Mouse (Mus musculus): ENCODE data around the gene Gpatch3. TPM values are rescaled to one million over a fixed set of nuclear protein-coding genes. Genes with fewer than 3 reads are reported as not detected.
A peak's percentile ranks its signal among the peaks of the same experiment; 100 is the strongest.

Gene Gpatch3
- polyA plus RNA-seq, 1 experiment, result 7.3 TPM

- Histone ChIP-seq H3K27ac (ENCODE audit: insufficient read depth, low read depth, low read length) (no peak overlapping the region), H3K27me3 (ENCODE audit: control insufficient read depth, insufficient read depth, low read length) (no peaks in the 10 kb centered on the region), H3K4me1 (ENCODE audit: control insufficient read depth, insufficient read depth, insufficient read length, low read length) (peaks cover 27% of the 10 kb centered on the region), H3K4me3 (ENCODE audit: low read depth, low read length) (no peak overlapping the region), H3K36me3 (ENCODE audit: control insufficient read depth, insufficient read depth, low read length) (peaks cover 6% of the 10 kb centered on the region)
- WGBS, result 94% methylated on average over 11 of the region's 11 CpGs
- no peak for TF ChIP-seq POLR2A (IDR thresholded peaks at IDR 0.05; ENCODE audit: low read depth, low read length)
- no peak for TF ChIP-seq CTCF (IDR thresholded peaks at IDR 0.05; ENCODE audit: extremely low read depth, insufficient read length, insufficient replicate concordance, low read depth, low read length)
Observed at GRCm38 (mm10) chr4:133617936-133618335, 43.4 kb downstream of the Gpatch3 start.

- TF ChIP-seq CTCF (IDR thresholded peaks at IDR 0.05; ENCODE audit: extremely low read depth, insufficient read length, insufficient replicate concordance, low read depth, low read length) (no peak), POLR2A (IDR thresholded peaks at IDR 0.05; ENCODE audit: low read depth, low read length) (no peak)
- H3K36me3 ChIP-seq (ENCODE audit: control insufficient read depth, insufficient read depth, low read length), result peaks cover 3% of the 10 kb centered on the region; the same call in 1 of the 2 replicates
- H3K27me3 ChIP-seq (ENCODE audit: control insufficient read depth, insufficient read depth, low read length), result no peaks in the 10 kb centered on the region
- no peak overlapping the region for H3K4me3 ChIP-seq (ENCODE audit: low read depth, low read length)
- peak overlapping the region; percentile 19; the same call in 1 of the 2 replicates for H3K27ac ChIP-seq (ENCODE audit: insufficient read depth, low read depth, low read length)
- WGBS, result 30% methylated on average over 4 of the region's 4 CpGs
- peaks cover 21% of the 10 kb centered on the region for H3K4me1 ChIP-seq (ENCODE audit: control insufficient read depth, insufficient read depth, insufficient read length, low read length)
Observed at GRCm38 (mm10) chr4:133619473-133620136, 45.1 kb downstream of the Gpatch3 start.

DNA sequence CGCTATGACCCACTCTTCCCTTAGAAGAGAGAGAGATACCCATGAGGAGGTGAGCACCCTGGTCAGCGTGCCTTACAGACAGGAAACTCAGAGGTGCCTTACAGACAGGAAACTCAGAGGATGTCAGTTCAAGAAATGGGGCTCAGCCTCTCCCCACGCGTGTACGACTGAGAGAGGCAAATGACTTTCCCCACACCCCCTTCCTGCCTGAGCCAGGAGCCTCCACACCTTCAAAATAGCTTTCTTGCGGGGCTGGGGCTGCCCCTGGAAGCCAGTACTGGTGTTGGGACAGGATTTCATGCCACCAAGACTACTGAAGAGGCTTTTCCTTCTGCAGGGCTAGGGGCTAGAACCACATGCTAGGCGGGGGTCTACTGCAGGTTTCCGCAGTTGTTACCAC is 46.1 kb downstream of the Gpatch3 start:
- Histone ChIP-seq H3K4me1 (ENCODE audit: control insufficient read depth, insufficient read depth, insufficient read length, low read length) (peaks cover 18% of the 10 kb centered on the region), H3K27me3 (ENCODE audit: control insufficient read depth, insufficient read depth, low read length) (no peaks in the 10 kb centered on the region), H3K4me3 (ENCODE audit: low read depth, low read length) (no peak overlapping the region), H3K36me3 (ENCODE audit: control insufficient read depth, insufficient read depth, low read length) (peaks cover 5% of the 10 kb centered on the region), H3K27ac (ENCODE audit: insufficient read depth, low read depth, low read length) (peak overlapping the region; percentile 57)
- no peak for TF ChIP-seq CTCF (IDR thresholded peaks at IDR 0.05; ENCODE audit: extremely low read depth, insufficient read length, insufficient replicate concordance, low read depth, low read length)
- no peak for TF ChIP-seq POLR2A (IDR thresholded peaks at IDR 0.05; ENCODE audit: low read depth, low read length)
- 86% methylated on average over 8 of the region's 8 CpGs for WGBS

DNA sequence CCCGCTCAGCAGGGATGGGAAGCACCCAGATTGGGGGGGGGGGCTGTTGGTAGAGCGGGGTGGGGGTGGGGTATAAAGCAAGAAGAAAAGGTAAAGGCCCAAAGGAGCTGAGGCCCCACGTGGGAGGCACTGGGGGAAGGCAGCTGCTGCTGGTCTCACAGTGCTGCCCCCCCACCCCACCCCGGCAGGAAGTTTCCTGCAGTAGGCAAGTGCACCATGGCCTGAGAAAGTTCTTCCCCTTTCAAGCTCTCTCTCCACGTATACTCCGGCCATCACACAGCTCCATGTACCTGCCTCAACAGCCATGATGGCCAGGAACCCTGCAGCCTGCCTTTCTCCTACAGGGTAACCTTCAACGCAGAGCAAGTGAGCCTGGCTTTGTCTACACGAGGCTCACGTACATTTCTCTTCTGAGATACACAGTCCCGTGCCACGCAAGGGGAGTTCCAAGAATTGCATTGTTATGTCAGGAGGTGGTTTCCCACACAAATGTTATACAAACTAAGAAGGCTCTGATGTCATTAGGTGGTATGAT is 47.7 kb downstream of the Gpatch3 start:
- no peak overlapping the region for H3K4me3 ChIP-seq (ENCODE audit: low read depth, low read length)
- H3K36me3 ChIP-seq (ENCODE audit: control insufficient read depth, insufficient read depth, low read length), result peaks cover 19% of the 10 kb centered on the region
- TF ChIP-seq POLR2A (IDR thresholded peaks at IDR 0.05; ENCODE audit: low read depth, low read length) (no peak), CTCF (IDR thresholded peaks at IDR 0.05; ENCODE audit: extremely low read depth, insufficient read length, insufficient replicate concordance, low read depth, low read length) (no peak)
- WGBS, result 77% methylated on average over 11 of the region's 11 CpGs
- H3K4me1 ChIP-seq (ENCODE audit: control insufficient read depth, insufficient read depth, insufficient read length, low read length), result peaks cover 20% of the 10 kb centered on the region
- H3K27me3 ChIP-seq (ENCODE audit: control insufficient read depth, insufficient read depth, low read length), result no peaks in the 10 kb centered on the region
- H3K27ac ChIP-seq (ENCODE audit: insufficient read depth, low read depth, low read length), result peak overlapping the region; percentile 17; the same call in 1 of the 2 replicates

DNA sequence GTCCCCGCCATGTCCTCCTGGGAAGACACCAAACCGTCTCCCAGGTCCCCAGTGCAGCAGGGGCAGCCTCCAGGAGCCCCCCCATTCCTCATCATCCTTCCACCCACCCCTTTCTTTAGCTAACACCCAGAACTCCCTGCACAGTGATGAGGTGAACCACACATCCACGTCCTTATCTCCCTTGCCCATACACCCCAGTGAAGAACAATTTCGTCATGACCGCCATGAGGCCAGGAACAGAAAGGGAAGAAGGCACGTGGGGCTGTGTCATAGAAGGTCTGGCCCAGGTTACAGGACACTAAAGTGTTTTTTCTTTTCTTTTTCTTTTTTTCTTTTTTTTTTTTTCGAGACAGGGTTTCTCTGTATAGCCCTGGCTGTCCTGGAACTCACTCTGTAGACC is 50.3 kb downstream of the Gpatch3 start:
- Histone ChIP-seq H3K4me3 (ENCODE audit: low read depth, low read length) (no peak overlapping the region), H3K4me1 (ENCODE audit: control insufficient read depth, insufficient read depth, insufficient read length, low read length) (peaks cover 16% of the 10 kb centered on the region), H3K36me3 (ENCODE audit: control insufficient read depth, insufficient read depth, low read length) (peaks cover 18% of the 10 kb centered on the region), H3K27me3 (ENCODE audit: control insufficient read depth, insufficient read depth, low read length) (no peaks in the 10 kb centered on the region), H3K27ac (ENCODE audit: insufficient read depth, low read depth, low read length) (peak overlapping the region; percentile 81; the same call in 1 of the 2 replicates)
- WGBS, result 84% methylated on average over 7 of the region's 7 CpGs
- TF ChIP-seq POLR2A (IDR thresholded peaks at IDR 0.05; ENCODE audit: low read depth, low read length) (no peak), CTCF (IDR thresholded peaks at IDR 0.05; ENCODE audit: extremely low read depth, insufficient read length, insufficient replicate concordance, low read depth, low read length) (no peak)

DNA sequence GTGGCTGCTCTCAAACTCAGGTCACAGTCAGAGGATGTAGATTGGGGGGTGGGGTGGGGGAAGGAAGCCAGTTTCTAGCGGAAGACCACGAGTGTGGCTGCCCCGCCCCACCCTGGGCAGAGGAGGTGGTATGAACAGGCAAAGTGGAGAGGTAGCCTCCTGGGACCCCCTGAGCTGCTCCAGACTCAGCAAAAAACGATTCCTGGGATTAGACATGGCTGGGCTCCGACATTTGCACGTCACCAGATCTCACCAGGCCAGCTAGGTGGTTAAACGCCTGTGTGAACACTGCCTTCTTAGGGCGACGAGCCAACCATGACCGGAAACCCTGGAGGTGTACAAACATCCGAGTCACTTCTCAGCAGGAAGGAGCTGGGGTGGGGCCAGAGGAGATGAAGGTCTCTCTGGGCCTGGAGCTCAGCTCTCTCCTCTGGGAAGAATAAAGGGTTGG is 51.1 kb downstream of the Gpatch3 start:
- H3K27me3 ChIP-seq (ENCODE audit: control insufficient read depth, insufficient read depth, low read length), result no peaks in the 10 kb centered on the region
- peaks cover 18% of the 10 kb centered on the region for H3K36me3 ChIP-seq (ENCODE audit: control insufficient read depth, insufficient read depth, low read length)
- no peak overlapping the region for H3K4me3 ChIP-seq (ENCODE audit: low read depth, low read length)
- H3K27ac ChIP-seq (ENCODE audit: insufficient read depth, low read depth, low read length), result peak overlapping the region; percentile 81
- peaks cover 13% of the 10 kb centered on the region for H3K4me1 ChIP-seq (ENCODE audit: control insufficient read depth, insufficient read depth, insufficient read length, low read length)
- peak; percentile 14; the same call in 1 of the 2 replicates for TF ChIP-seq POLR2A (IDR thresholded peaks at IDR 0.05; ENCODE audit: low read depth, low read length)
- TF ChIP-seq CTCF (IDR thresholded peaks at IDR 0.05; ENCODE audit: extremely low read depth, insufficient read length, insufficient replicate concordance, low read depth, low read length), result no peak
- 69% methylated on average over 11 of the region's 11 CpGs for WGBS

DNA sequence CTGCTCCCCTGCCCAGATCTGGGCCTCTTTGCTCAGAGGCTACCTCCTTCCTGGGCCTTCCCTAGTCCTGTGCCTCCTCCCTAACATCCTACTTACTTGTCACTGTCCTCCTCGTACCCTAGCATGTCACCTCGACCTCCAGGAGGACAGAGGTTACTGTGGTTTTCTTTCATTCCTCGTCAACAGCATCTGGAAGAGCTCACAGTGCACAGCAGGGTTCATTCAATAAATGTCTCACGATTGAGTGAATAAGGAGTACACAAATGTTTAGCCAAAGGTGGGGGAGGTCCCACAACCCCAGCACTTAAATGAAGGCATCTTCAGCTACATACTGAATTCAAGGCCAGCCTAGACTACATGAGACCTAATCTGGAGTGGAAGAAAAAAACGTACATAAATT is 51.7 kb downstream of the Gpatch3 start:
- TF ChIP-seq POLR2A (IDR thresholded peaks at IDR 0.05; ENCODE audit: low read depth, low read length) (no peak), CTCF (IDR thresholded peaks at IDR 0.05; ENCODE audit: extremely low read depth, insufficient read length, insufficient replicate concordance, low read depth, low read length) (no peak)
- Histone ChIP-seq H3K4me1 (ENCODE audit: control insufficient read depth, insufficient read depth, insufficient read length, low read length) (peaks cover 11% of the 10 kb centered on the region), H3K27me3 (ENCODE audit: control insufficient read depth, insufficient read depth, low read length) (no peaks in the 10 kb centered on the region), H3K4me3 (ENCODE audit: low read depth, low read length) (no peak overlapping the region), H3K36me3 (ENCODE audit: control insufficient read depth, insufficient read depth, low read length) (peaks cover 18% of the 10 kb centered on the region), H3K27ac (ENCODE audit: insufficient read depth, low read depth, low read length) (peak overlapping the region; percentile 81)
- 75% methylated on average over 5 of the region's 5 CpGs for WGBS
